Mouse (Mus musculus) lung, adult 2 months (tissue): ENCODE results near the gene Phf21a.

Experiments used
- CTCF ChIP-seq: fragments of 200-500 bp; IDR thresholded peaks from 2 replicates; pipeline ENCODE4 v1.5.1; 2011; ENCODE audit warnings: mild to moderate bottlenecking, low read length, control low read depth; ENCODE audit not compliant: insufficient read depth
- POLR2A ChIP-seq: fragments of 200-500 bp; IDR thresholded peaks from 2 replicates; pipeline ENCODE4 v1.6.1; 2011; ENCODE audit warnings: low read depth, mild to moderate bottlenecking, control low read depth, low read length, borderline replicate concordance; ENCODE audit errors: extremely low read depth

DNA sequence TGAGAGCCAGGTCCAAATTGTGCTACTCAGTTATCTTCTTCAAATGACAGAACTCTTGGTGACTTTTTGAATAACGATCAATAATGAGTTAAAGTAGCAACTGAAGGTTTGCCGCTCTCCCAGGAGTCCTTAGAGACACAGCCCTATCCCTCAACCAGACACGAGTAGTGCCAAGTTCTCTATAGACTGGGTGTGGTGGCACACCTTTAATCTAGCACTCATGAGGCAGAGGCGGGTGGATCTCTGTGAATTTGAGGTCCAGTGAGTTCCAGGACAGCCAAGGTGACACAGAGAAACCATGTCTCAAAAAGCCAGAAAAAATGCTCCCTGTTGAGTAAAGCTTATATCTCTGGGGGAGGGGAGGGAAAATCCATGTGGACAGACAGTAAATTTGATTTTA lies 234.7 kb downstream of the Phf21a start:
- TF ChIP-seq POLR2A (no peak), CTCF (no peak)
